Mouse (Mus musculus) liver (tissue): ENCODE measurements around the gene Vmn1r197.
"Not testable (repeated sequence)": the region's sequence is repeated elsewhere in the genome, so short reads cannot be mapped to it uniquely, and the experiment has no call there.

Experiments
- DNase-seq: peaks from one replicate; pipeline ENCODE4 v3.0.0-alpha.2; 2020; ENCODE audit warnings: mixed read lengths

The Vmn1r197 gene

DNA sequence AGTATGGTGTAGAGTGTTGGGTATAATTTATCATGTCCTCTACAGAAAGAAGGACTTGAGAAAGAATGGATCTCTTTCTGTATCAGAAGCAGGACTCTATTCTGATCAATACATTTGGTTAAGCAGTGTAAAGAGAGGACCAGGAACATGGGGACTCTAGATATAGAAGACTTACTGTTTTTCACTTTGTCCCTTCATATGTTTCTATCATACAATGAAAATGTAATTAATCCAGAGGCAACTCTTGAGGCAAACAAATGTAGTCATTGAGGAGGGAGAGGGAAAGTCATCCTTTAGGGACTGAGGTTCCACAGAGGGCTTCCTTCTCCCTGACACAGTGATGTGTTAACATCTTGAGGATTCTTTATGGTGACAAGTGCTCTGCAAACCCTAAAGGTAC lies at the start of gene Vmn1r197:
TSS of gene Vmn1r197 (plus strand) at position 301 of the 400 bp plus-strand sequence.
- DNase-seq = no peak

DNA sequence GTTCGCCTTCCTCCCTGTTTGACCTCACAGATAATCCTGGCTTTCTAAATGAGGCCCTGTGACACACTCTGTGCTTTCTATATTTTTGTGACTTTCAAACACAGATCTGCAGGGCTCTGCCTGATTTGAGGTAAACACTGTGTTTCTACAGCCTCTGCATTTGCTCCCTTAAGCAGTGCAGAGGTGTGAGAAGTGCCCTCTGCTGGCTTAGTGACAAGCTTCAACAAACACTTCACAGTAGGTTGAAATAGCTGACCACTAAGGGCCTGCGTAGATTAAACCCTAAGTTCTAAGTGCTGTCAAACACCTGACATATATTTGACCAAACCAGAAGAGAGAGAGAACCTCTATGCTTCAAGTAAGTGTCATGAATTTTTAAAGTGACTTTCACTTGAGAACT lies 39.8 kb upstream of the Vmn1r197 start:
- no peak for DNase-seq

DNA sequence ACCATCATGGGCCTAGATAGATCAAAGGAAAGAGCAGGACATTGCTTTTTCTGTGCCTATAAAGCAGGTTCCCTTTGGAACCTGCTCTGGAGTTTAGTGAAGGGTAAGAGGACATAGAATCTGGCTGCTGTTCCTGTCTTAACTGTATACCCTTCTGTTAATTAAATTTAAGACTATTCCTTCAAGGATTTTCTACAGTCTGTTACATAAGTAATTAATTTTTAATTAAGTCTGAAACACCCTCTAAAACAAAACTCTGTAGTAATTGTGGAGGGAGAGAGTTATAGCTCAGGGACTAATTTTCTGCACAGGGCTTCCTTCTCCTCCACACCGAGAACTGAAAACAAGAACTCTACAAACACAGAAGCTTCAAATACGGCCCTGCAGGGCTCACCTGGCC lies 34.8 kb upstream of the Vmn1r197 start, which contains the start of gene Vmn1r196:
TSS of gene Vmn1r196 (plus strand) at position 301 of the 400 bp plus-strand sequence.
- no peak for DNase-seq

DNA sequence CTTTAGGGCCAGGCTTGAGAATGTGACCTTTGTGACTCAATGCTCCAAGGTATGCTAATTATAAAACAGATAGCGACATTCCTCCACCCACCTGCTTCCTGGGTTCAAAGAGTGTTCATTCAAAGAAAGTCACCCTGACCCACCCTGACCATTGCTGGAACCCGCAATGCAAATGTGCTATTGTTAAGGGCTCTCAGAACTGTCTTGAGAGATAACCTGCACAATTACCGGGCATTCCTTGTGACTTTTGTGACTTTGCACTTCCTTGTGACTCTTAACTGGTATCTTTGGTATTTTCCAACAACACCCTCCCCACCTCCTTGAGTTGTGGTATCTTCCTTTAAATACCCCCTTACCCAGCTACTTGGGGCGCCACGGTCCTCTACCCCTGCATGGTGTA lies 16.3 kb upstream of the Vmn1r197 start:
- not testable (repeated sequence) for DNase-seq

DNA sequence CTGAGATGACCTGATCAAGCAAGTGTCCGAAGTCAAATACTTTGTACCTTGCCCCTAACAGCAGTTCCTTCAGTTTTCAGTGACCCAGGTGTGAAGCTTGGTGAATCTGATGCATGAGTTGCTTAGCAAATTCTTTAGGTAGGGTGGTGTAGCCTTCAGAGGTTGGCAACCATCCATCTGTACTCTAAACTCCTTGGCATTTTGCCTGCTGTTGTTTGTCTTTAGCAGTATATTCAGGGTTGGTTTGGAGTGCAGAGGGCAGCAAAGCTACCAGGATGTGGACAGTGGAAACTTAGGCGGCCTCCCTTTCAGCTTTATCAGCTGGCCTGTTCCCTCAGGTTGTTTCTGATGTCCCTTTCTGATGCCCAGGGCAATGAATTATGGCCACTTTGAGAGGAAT lies 9.0 kb upstream of the Vmn1r197 start:
- DNase-seq = no peak

DNA sequence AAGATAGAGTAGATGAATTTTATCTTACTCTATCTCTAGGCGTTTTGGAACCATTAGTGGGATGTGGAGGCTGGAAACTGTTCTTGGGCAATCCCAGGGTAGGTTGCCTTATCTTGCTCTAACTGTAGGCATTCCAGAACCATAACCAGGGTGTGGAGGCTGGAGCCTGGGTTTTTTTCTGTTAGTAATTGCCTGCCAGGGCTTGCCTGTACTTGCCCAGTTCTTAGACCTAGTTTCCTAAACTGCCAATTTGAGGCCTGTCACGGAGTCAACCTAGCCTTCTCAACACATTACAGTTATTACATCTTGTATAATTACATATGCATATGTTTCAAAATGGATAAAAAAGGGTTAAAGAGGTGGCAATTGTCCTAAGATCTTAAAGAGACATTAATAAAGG lies 7.0 kb upstream of the Vmn1r197 start:
- DNase-seq = no peak

DNA sequence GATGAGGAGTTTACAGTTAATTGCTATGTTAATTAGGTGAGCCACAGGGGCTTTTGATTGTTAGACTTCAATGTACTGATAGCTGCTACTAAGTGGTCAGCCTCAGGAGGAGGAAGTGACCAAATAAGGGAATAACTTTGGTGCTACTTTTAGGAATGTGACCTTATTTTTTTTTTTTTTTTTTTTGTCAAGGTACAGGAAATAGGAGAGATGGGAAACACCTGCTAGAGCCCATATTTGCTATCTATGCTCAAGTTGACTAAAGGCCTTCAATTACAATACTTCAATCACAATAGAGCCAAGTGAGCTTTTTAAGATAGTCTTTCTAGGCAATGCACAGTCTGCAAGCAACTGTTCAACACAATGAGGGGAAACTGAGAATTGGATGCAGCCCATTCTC lies 4.3 kb upstream of the Vmn1r197 start:
- DNase-seq = no peak

DNA sequence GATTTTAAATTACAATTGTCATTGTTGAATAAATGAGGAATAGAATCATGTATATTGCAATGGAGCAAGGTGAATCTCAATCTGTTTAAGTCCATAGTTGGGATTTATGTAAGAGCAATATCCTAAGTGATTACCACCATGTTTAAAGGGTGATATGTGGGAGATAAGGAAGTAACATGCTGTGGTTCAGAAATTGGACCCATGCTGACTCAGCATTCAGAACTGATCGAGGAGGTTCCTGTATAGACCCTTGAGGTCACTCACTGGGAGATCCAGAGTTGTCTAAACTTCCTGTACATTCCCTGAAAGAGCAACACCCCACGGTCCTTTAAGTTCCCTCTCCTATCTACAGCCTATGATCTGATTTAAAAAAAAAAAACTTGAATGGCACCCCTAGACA lies 8.9 kb downstream of the Vmn1r197 start:
- DNase-seq = no peak

DNA sequence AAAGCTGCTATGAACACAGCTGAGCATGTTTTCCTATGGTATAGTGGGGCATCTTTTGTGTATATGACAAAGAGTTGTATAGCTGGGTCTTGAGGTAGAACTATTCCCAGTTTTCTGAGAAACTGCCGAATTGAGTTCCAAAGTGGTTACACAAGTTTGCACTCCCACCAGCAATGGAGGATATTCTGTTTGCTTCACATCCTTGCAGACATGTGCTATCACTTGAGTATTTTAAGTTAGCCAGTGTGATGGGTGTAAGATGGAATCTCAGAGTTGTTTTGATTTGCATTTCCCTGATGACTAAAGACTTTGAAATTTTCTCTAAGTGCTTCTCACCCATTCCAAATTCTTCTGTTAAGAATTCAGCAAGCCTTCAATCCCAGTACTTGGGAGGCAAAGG lies 11.2 kb downstream of the Vmn1r197 start:
- DNase-seq = no peak

DNA sequence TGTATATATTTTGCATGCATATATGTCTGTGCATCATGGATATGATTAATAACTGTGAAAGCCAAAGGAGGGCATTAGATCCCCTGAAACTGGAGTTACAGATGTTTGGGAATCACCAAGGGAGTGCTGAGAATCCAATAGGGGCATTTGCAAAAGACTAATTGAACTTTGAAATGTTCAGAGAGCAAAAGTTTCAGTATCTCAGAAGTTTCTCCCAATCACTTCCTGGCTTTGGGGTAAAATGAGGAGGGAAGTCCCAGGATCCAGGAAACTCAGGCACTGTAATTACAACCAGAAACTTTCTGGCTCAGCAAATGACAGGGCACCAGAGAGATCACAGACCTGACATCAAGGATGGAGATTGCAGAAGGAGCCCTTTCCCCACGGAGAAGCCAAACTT lies 25.7 kb downstream of the Vmn1r197 start, which contains the start of gene Vmn1r198:
TSS of gene Vmn1r198 (plus strand) at position 301 of the 400 bp plus-strand sequence.
- no peak for DNase-seq

DNA sequence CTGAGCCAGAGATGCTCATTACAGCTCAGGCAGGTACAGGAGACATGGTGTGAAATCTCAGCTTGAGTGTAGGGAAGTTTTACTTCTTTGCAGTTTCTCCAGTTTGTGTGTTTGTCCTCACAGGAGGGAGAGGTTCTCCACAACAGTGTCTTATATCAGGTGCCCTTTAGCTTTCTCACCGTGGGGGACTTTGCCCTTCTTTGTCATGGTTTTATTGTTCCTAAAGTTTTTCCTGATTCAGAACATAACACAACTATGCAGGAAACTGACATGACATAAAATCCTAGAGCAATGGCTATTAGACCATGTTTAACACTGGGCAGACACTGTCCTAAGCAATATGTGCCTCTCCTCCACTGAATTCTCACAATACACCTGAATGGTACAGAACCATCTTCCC lies 26.4 kb downstream of the Vmn1r197 start:
- no peak for DNase-seq

DNA sequence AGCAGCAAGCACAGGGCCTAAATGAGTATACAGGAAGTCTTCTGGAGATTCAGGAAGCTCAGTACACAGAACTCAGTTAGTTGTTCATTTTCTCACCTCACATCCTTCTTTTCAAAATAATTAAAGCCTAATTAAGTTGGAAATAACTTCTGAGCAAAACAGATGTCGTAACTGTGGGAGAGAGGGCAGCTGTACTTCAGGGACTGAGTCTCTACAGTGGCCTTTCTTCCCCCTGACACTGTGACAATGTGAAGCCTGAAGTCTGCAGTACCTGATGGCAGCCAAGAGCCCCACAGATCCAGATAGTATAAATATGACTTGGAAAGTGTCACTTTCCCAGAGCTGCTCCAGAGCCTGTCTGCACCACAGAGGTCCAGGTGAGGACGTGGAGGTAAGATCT lies 55.1 kb downstream of the Vmn1r197 start, which contains the start of gene Vmn1r199:
TSS of gene Vmn1r199 (plus strand) at position 301 of the 400 bp plus-strand sequence.
- no peak for DNase-seq

DNA sequence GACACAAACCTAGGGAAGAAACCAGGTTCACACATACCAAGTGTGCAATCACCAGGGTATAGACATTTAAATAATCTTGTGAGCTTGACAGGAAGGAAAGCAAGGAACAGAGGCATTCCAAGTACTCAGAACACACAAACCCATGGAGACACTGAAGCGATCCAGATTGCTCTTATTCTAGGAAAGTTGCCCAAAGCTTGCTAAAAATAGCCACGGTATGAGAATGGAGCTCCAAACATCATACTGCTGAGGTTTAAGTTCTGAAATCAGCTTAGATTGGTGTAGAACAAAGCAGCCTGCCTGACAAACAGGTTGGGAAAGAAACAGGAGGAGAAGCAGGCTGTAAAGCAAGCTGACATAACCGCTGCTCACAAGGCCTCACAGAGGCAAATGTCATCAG lies 56.7 kb downstream of the Vmn1r197 start:
- not testable (repeated sequence) for DNase-seq
